Mouse (Mus musculus): ENCODE measurements at regions not wholly inside any gene's neighbourhood (a gene's known extent, or its start where the extent isn't known, plus 50 kb on each side); places are given as distances from the start of the nearest gene placed in this dataset.

GRCm38 (mm10) chr3:52444420-52445119 is 176.4 kb downstream of the Foxo1 start:
- DNase-seq (ENCODE audit: low spot score), result no peak

GRCm38 (mm10) chr3:52443856-52444255 is 175.7 kb downstream of the Foxo1 start:
- peak; percentile 50 for DNase-seq (ENCODE audit: low spot score)

GRCm38 (mm10) chr3:52429014-52429589 is 161.0 kb downstream of the Foxo1 start:
- DNase-seq (ENCODE audit: low spot score), result no peak

- no peak for DNase-seq (ENCODE audit: low spot score)
Observed at GRCm38 (mm10) chr3:52422826-52423225, 154.7 kb downstream of the Foxo1 start.

DNA sequence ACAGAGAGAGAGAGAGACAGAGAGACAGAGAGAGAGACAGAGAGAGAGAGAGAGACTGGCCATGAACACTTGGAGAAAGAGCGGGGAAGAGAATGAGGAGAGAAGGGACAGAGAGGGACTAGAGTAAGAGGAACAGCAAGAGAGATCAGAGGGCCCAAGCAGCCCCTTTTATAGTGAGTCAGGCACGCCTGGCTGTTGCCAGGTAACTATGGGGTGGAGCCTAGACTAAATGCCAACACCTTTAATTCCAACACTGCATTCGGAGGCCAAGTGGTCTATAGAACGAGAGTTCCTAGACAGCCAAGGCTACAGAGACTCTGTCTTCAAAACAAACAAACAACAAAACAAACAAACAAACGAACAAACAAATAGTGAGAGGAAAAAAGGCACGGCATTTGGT is 148.1 kb downstream of the Foxo1 start:
- no peak for DNase-seq (ENCODE audit: low spot score)

DNA sequence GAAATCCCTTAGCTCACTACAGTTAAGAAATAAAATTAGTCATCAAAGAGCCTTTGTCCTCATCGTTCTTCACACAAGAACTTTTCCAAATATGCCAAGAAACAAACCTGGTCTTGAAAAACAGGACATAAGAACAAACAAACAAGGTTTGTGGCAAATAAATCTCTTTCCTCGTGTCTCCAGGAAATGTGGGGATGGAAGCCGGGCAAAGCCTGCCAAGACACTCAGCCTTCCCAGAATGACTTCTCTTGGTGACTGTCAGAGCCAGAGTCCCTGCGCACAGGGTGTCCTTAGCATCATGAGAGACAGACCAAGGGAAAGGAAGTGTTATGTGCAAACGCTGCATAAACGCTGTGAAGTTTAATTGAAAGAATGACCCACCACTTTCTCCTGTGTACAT is 147.2 kb downstream of the Foxo1 start:
- DNase-seq (ENCODE audit: low spot score), result no peak

GRCm38 (mm10) chr3:52414017-52414416 is 145.9 kb downstream of the Foxo1 start:
- DNase-seq (ENCODE audit: low spot score), result no peak

DNA sequence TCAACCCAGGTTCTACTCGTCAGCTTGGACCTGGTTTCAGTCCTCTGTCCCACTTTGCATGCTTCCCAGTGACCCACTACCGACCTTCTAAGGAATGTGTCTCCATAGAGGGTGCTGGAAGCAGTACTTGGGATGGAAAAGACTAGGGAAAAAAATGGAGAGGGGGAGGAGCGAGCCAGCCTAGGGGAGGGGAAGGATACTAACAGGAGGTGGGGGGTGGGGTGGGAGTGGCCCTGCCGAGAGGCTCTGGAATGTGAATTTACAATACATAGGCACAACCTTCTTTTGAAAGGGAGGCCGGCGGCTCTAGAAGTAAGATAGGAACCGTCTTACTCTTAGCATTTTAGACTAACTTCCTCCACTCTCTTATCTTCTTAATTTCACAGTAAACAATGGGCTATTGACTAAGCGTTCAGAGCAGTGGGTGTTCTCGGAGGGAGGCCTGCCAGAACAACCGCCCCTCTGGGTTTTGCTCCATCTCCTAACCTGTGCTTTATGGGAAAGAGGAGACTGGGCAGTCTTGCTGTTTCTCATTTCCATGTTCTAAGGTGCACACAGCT is 145.1 kb downstream of the Foxo1 start:
- DNase-seq (ENCODE audit: low spot score), result no peak

DNA sequence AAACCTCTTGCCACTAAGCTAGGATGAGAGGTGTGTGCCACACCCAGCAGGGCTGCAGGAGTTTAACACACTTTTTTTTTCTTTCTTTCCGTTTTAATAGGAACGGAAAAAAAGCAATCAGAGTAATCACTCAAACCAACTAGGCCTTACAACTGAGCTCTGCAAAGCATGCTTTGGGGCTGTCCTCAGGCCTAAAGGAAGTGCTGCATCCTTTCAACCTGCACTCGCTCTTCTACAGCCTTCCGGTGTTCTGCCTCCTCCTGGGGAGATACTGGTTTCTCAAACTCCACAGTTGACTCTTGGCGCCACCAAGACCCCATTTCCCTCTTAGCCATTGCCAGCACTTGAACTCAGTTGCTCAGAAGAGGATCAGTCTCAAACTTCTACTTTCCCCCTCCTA is 143.2 kb downstream of the Foxo1 start:
- DNase-seq (ENCODE audit: low spot score), result no peak

DNA sequence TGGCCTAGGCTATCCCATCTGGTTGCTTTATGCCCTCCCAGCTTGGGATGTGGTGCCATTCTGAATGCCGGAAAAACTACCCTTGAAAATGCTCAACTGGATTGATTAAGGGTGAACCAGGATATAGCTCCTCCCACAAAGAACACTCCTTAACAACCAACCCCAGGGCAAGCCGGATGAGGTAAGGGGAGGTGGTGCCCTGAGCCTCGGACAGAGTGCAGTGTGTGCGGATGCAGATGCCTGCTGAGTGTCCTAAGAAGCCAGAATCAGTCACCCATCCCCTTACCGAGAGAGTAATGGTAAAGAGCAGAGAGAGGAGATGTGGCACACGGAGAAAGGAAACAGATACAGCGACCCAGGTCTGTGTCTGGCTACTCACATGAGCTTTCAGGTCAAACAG is 141.3 kb downstream of the Foxo1 start:
- no peak for DNase-seq (ENCODE audit: low spot score)

GRCm38 (mm10) chr3:52406778-52407318 is 138.7 kb downstream of the Foxo1 start:
- DNase-seq (ENCODE audit: low spot score), result no peak

DNA sequence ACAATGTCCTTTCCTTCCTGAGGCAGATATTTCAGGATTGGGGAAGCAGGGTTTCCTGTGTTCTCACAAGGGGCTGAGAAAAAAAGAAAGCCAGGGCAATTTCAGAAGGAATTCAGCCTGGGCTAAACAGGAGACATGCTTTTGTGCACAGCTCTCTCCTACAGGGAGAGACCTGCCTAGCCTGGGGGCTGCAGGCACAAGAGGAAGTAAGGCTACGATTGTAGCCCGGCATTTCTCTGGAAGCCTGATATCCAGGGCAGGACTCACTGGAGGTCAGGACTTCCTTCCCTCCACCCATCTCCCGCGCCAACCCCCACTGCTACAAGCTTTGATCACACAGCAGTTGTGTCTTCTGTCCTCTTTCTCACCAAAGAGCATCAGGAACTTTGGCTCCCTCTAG is 136.5 kb downstream of the Foxo1 start:
- peak; percentile 51 for DNase-seq (ENCODE audit: low spot score)

GRCm38 (mm10) chr3:52403032-52403431 is 134.9 kb downstream of the Foxo1 start:
- DNase-seq (ENCODE audit: low spot score), result no peak
